ENCODE assay signal across 9 mouse cellular contexts in genomic region chr14:48246236-48246635, GRCm38 (mm10).
A peak's percentile ranks its signal among the peaks of the same experiment; 100 is the strongest.
DNase-seq lines count a peak whose midpoint lies in the region; ATAC-seq lines count a peak whose summit lies in the region.
"Had no signal": no experiment of that assay in that cellular context is flagged by ENCODE, and none has a peak within 500 bp of the region (broad histone marks: within the 10 kb centered on the region; RNA-seq: fewer than 3 reads in every experiment).

No protein-coding gene starts in this region.

- peaks cover 4% of the 10 kb centered on the region; the same call in 1 of the 2 replicates for H3K4me1 ChIP-seq in limb, embryonic 13.5 days
- H3K4me1 ChIP-seq in limb, embryonic 10.5 days: no peaks in the 10 kb centered on the region
- peaks cover 12% of the 10 kb centered on the region for H3K4me1 ChIP-seq in embryonic facial prominence, embryonic 13.5 days
- H3K4me1 ChIP-seq in hindbrain, embryonic 16.5 days (ENCODE audit: control insufficient read depth, insufficient read depth, low read depth, low read length): peaks cover 3% of the 10 kb centered on the region; the same call in 1 of the 2 replicates
- H3K4me1 ChIP-seq: liver, embryonic 15.5 days had no signal

- ATAC-seq in limb, embryonic 13.5 days (ENCODE audit: low FRiP score, low read depth): peak; percentile 54
- ATAC-seq in embryonic facial prominence, embryonic 13.5 days (ENCODE audit: insufficient number of reproducible peaks, insufficient read depth, low FRiP score, low TSS enrichment, low read depth): peak; percentile 62; the same call in 1 of the 2 replicates
- peak; percentile 74 for ATAC-seq in hindbrain, embryonic 16.5 days
- ATAC-seq in neutrophil, adult 5-6 weeks (ENCODE audit: extremely low read depth, insufficient number of reproducible peaks, low FRiP score, poor library complexity, severe bottlenecking): peak; percentile 50; the same call in 1 of the 2 replicates

- no peak for DNase-seq in limb, embryonic 10.5 days (ENCODE audit: low spot score)
- no peak for DNase-seq in frontal cortex, adult 2 months (ENCODE audit: extremely low spot score in 1 of 2, low spot score in 1 of 2)
- DNase-seq in cerebellum, adult 18-20 months: no peak
- DNase-seq in adrenal gland, adult (ENCODE audit: inconsistent age in 2 of 2, low spot score in 1 of 2): no peak

- no peaks in the 10 kb centered on the region for H3K27me3 ChIP-seq in limb, embryonic 13.5 days
- no peaks in the 10 kb centered on the region for H3K27me3 ChIP-seq in limb, embryonic 10.5 days (ENCODE audit: low read depth, poor library complexity, severe bottlenecking)
- H3K27me3 ChIP-seq in embryonic facial prominence, embryonic 13.5 days: no peaks in the 10 kb centered on the region
- no peaks in the 10 kb centered on the region for H3K27me3 ChIP-seq in hindbrain, embryonic 16.5 days (replicated peaks; ENCODE audit: control insufficient read depth, insufficient read depth, low read length)
- H3K27me3 ChIP-seq: liver, embryonic 15.5 days had no signal

- H3K9ac ChIP-seq in limb, embryonic 13.5 days: no peak overlapping the region
- H3K9ac ChIP-seq in embryonic facial prominence, embryonic 13.5 days: no peak overlapping the region
- no peak overlapping the region for H3K9ac ChIP-seq in hindbrain, embryonic 16.5 days (ENCODE audit: low read depth, low read length)
- H3K9ac ChIP-seq: liver, embryonic 15.5 days had no signal

- peaks cover 13% of the 10 kb centered on the region for H3K36me3 ChIP-seq in limb, embryonic 13.5 days
- H3K36me3 ChIP-seq in limb, embryonic 10.5 days: peaks cover 5% of the 10 kb centered on the region; the same call in 1 of the 2 replicates
- no peaks in the 10 kb centered on the region for H3K36me3 ChIP-seq in embryonic facial prominence, embryonic 13.5 days
- H3K36me3 ChIP-seq in hindbrain, embryonic 16.5 days (ENCODE audit: control insufficient read depth, insufficient read depth, low read length): no peaks in the 10 kb centered on the region
- H3K36me3 ChIP-seq: liver, embryonic 15.5 days had no signal

- no peak overlapping the region for H3K4me2 ChIP-seq in limb, embryonic 13.5 days (replicated peaks)
- H3K4me2 ChIP-seq in embryonic facial prominence, embryonic 13.5 days: no peak overlapping the region; the same call in 1 of the 2 replicates
- no peak overlapping the region for H3K4me2 ChIP-seq in hindbrain, embryonic 16.5 days (ENCODE audit: low read length)
- H3K4me2 ChIP-seq: liver, embryonic 15.5 days had no signal

- no peaks in the 10 kb centered on the region for H3K9me3 ChIP-seq in limb, embryonic 13.5 days
- no peaks in the 10 kb centered on the region for H3K9me3 ChIP-seq in limb, embryonic 10.5 days (replicated peaks)
- no peaks in the 10 kb centered on the region for H3K9me3 ChIP-seq in embryonic facial prominence, embryonic 13.5 days
- no peaks in the 10 kb centered on the region for H3K9me3 ChIP-seq in hindbrain, embryonic 16.5 days (ENCODE audit: control insufficient read depth, low read length)
- H3K9me3 ChIP-seq: liver, embryonic 15.5 days had no signal

- H3K27ac ChIP-seq in limb, embryonic 13.5 days: no peak overlapping the region
- H3K27ac ChIP-seq in limb, embryonic 10.5 days: no peak overlapping the region; the same call in 1 of the 2 replicates
- H3K27ac ChIP-seq in embryonic facial prominence, embryonic 13.5 days: no peak overlapping the region
- no peak overlapping the region for H3K27ac ChIP-seq in hindbrain, embryonic 16.5 days (ENCODE audit: low read depth, low read length)
- H3K27ac ChIP-seq: liver, embryonic 15.5 days had no signal

- no peak overlapping the region for H3K4me3 ChIP-seq in limb, embryonic 13.5 days
- no peak overlapping the region for H3K4me3 ChIP-seq in limb, embryonic 10.5 days
- H3K4me3 ChIP-seq in embryonic facial prominence, embryonic 13.5 days: no peak overlapping the region
- H3K4me3 ChIP-seq in hindbrain, embryonic 16.5 days (ENCODE audit: low read length): no peak overlapping the region
- H3K4me3 ChIP-seq: liver, embryonic 15.5 days had no signal

- 43% methylated on average over 3 of the region's 3 CpGs for WGBS in limb, embryonic 13.5 days
- WGBS in limb, embryonic 10.5 days: 75% methylated on average over 3 of the region's 3 CpGs
- 28% methylated on average over 3 of the region's 3 CpGs for WGBS in embryonic facial prominence, embryonic 13.5 days
- 59% methylated on average over 3 of the region's 3 CpGs for WGBS in hindbrain, embryonic 16.5 days
